Mouse (Mus musculus) urinary bladder, adult 18-20 months (tissue): ENCODE measurements at regions not wholly inside any gene's neighbourhood (a gene's known extent, or its start where the extent isn't known, plus 50 kb on each side); places are given as distances from the start of the nearest gene placed in this dataset.

Source experiments
- DNase-seq, 2 experiments: peaks; one replicate each; pipeline ENCODE4 v3.0.0; 2022; ENCODE audit warnings: low spot score in 2 of 2, mixed read lengths in 2 of 2

DNA sequence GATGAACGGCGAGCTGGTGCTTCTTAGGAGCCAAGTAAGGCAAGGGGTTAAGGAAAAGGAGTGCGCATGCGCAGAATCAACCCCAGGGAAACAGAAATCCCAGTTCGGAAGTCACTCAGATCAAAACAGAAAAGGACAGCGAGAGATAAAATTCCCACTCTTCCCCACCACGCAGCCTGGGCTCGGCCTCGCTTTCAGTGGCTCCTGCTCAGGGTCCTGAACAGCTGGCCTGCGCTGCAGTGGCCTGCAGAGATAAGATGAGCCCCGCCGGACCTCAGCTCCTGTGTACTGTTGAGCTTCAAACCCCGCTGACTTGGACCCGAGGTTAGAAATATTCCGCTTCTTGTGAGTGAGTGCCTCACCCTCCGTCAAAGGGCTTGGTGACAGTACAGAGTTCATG is 428.3 kb downstream of the Matn1 start:
- no peak for DNase-seq

- no peak for DNase-seq
These were observed 429.0 kb downstream of the Matn1 start for GRCm38 (mm10) chr4:131373172-131373571.

GRCm38 (mm10) chr4:131374527-131375290 is 430.5 kb downstream of the Matn1 start:
- no peak for DNase-seq

DNA sequence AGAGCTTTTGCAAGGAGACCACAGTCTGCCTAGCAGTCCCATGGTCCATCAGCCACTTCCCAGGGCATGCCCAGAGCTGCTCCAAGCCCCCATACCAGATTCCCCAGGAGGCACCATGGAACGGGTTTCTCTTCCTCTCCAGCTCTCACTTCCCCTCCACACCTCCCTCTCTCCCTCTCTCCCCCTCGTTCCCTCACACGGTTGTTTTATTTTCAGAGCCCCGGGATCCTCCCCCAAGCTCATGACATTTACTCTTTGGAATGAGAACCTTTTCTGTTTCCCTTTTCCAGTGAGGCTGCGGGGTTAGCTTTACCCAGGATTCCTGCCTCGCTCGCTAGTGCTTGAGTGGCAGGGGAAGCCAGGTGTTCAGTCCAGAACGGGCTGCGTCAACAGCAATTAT is 436.9 kb downstream of the Matn1 start:
- DNase-seq: no peak

DNA sequence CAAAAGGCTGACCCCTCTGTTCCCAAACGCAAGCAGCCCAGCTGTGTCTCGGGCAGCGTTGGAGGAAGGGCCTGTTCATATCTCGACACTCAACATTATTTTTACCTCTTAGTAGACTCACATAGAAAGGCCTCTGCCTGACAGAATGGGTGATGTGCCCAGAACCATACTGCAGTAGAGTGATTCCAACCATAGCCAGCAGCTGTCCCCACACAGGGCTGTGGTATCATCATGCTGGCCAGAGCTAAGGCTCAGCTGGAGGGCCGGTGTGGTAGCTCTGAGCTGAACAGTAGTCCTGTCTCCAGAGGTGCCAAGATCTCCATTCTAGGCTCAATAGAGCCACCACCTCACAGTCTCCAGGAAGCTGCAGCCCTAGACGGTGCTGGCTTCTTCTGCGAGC is 437.3 kb downstream of the Matn1 start:
- no peak for DNase-seq

GRCm38 (mm10) chr4:131383862-131384261 is 439.7 kb downstream of the Matn1 start:
- no peak for DNase-seq

- no peak for DNase-seq
These were observed 442.8 kb downstream of the Matn1 start for GRCm38 (mm10) chr4:131386961-131387360.

DNA sequence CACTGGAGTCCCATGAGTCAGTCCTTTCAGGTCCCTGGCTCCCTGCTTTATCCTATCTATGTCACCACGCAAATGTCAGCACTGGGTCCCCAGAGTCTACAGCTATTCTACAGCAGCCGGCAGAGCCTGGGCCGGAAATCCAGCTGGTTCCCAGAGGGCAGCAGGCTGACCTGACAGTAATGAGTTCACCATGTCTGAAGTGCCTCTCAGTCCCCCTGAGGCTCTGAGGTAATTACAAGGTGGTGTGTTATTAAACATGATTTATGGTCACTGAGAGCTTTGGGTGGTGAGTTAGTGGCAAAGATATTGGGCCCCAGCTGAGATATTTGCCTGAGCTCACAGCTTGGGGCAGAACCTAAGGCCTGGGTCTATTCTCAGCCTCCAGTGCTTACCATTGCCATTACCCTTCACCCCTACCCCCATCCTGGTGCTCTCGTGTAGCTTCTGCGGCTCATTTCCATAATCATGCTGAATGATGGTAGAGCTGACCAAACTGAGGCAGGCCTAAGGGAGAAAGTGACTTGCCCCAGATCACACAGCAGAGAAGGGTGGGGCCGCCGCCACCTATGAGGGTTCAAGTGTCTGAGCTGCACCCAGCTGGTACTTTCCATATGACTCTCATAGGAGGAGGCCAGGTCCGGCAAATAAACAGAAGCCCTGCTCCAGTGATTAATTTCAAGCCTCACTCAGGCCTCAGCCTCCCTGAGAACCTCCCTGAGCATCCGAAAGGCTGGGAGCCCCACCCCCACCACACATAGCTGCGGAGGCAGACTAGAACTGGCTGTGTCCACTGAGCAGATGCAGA is 446.8 kb downstream of the Ptpru start:
- DNase-seq: no peak

DNA sequence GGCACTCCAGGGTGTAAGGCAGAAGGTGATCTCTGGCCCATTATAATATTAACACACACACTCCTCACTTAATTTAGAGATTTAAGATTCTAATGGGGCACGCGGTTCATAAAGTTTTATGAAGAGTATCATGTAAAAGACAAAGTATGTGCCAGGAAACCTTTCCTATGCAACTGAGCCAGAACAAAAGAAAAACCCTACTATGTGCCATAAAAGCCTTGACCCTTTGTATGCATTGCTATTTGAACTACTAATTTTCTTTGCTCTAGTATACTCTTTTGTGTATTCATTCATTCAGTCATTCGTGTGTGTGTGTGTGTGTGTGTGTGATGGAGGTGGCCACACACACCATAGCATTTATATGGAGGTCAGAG is 446.2 kb downstream of the Ptpru start:
- no peak for DNase-seq

GRCm38 (mm10) chr4:131392478-131392877 is 445.6 kb downstream of the Ptpru start:
- DNase-seq: no peak

DNA sequence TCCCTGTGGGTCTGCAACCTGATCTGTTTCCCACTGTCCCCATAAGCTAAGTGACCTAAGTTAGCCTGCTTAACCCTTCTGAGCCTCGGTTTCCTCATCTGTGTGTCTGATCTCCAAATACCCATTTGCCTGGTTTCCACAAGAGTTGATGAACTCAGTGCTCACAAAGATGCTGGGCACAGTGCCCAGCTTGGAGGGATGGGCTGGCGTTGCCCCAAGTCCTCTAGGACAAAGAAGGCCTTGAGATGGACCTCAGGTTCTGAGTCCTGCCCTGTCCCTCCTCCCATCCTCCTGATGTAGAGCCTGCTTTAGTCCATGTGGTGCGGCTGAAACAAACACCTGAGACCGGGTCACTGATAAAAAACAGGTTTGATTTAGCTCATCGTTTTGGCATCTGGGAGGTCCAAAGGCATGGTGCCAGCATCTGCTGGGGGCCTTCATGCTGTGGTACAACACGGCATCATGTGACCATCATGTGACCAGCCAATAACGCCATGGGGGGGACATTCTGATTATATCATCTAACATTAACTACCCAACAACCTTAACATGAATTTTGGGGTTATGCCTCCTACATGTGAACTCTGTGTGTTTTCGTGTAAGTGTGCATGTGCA is 441.8 kb downstream of the Ptpru start:
- DNase-seq: no peak

GRCm38 (mm10) chr4:131397161-131397560 is 440.9 kb downstream of the Ptpru start:
- DNase-seq: no peak

GRCm38 (mm10) chr4:131400756-131401155 is 437.3 kb downstream of the Ptpru start:
- DNase-seq: peak; percentile 49 to 76

DNA sequence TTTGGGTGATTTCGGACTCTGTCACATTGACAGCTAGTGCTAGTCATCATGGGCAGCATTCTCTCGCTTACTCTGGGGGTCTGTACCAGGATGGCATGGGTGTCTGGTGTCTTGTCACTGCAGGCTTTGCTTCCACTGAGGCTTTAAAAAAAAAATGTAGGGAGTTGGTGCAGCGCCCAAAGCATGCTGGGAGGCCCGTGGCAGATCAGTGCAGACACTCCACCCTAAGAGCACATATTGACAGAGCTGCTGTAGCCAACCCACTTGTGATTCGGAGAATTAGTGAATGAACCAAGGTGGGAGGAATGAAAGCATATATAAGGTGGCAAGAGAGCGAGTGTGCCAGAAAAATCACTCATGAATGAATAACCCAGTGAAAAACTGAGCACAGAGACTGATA is 436.8 kb downstream of the Ptpru start:
- no peak for DNase-seq

- no peak for DNase-seq
These were observed 432.6 kb downstream of the Ptpru start for GRCm38 (mm10) chr4:131405376-131406017.

GRCm38 (mm10) chr4:131407464-131407863 is 430.6 kb downstream of the Ptpru start:
- no peak for DNase-seq

DNA sequence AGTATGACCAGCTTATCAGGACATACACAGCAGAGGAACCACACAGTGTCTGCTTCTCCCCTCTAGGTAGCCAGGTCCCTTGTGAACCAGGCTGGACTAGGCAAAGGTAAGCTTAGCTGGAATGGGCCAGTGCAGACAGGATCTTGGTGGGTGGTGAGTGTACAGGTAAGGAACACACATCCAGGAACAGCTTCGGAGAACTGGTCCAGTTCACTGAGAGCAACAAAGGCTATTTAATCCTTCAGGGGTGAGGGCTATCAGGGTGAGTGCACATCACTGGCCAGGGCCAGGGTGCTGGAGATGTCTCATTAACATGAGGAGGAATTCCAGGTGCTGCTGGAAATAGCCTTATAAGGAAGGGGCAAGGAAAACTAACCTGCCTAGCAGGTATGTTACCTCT is 429.4 kb downstream of the Ptpru start:
- DNase-seq: no peak

DNA sequence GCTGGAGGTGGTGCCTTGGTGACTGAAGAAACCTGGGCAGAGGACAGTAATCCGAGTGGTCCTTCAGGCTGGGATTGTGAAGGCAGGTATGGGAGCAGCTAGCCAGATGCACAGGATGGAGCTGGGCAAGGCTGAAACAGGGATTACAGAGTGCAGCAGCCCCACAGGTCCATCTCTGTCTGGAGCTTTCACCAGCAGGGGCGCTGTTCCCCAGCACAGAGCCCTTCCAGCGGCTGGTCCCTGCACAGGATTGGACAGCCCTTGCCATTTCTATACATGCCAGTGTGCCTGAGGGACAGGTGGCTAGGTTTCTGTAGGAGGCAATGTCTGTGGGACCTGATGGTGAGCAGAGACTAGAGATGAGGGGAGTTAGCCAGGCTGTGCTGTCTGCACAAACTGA is 428.3 kb downstream of the Ptpru start:
- no peak for DNase-seq

- DNase-seq: no peak
These were observed 426.2 kb downstream of the Ptpru start for GRCm38 (mm10) chr4:131411936-131412335.

DNA sequence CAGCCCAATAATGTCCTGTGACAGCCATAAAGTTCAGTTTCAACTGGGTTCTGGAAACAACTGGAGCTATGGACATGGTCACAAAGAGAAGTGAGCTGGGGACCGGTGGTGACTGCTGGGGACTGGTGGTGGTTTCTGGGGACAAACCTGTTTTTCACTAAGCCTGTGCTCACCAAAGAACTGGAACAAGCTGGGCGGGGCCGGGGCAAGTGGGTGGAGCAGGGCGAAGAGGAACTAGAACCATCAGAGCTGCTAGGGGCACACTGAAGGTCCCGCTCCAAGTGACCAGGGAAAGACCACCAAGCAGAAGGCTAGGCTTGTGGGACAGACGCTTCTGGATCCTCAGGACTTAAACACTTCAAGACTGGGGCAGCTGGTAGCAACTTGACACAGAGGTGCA is 424.7 kb downstream of the Ptpru start:
- no peak for DNase-seq

GRCm38 (mm10) chr4:131415453-131415852 is 422.6 kb downstream of the Ptpru start:
- no peak for DNase-seq

DNA sequence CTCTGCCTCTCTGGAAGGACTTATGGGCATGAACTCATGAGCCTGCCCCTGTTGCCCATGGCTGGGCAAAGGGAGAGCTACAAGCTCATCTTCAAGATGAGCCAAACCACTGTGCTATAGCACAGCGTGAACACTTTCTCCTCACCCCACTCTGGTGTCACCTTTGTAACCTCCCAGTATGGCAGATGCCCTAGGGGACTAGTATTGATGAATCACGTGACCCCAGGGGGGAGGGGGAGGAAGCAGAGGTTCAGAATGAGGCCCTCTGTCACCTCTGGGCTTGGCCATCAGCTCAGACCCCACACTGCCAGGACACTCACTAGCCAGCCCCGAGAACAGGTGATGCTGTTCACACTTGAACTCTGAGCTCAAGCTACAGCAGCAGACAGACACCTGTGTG is 421.9 kb downstream of the Ptpru start:
- DNase-seq: no peak
